Mouse (Mus musculus) spleen, adult 2 months (tissue): Measurements from ENCODE around the gene Chrnb4. TPM values are rescaled to one million over a fixed set of nuclear protein-coding genes. Genes with fewer than 3 reads are reported as not detected.

Experiments
- DNase-seq, 2 experiments: peaks; one replicate each; pipeline versions ENCODE4 v3.0.0 to v3.0.0-alpha.2; 2012 to 2021; ENCODE audit warnings: low spot score in 2 of 2, low read depth in 1 of 2
- H3K27ac ChIP-seq: fragments of 200-500 bp; 2 replicates; pipeline ENCODE4 v1.5.1; 2012; ENCODE audit warnings: low read length, inconsistent platforms; ENCODE audit not compliant: insufficient read depth
- H3K27me3 ChIP-seq: fragments of 200-500 bp; 2 replicates; pipeline ENCODE4 v1.6.1; 2012; ENCODE audit warnings: mild to moderate bottlenecking, moderate library complexity, low read length, inconsistent platforms; ENCODE audit not compliant: control insufficient read depth, insufficient read depth
- H3K36me3 ChIP-seq: fragments of 200-500 bp; 2 replicates; pipeline ENCODE4 v1.6.1; 2012; ENCODE audit warnings: mild to moderate bottlenecking, low read length, inconsistent platforms; ENCODE audit not compliant: control insufficient read depth, insufficient read depth
- H3K4me1 ChIP-seq: fragments of 200-500 bp; 2 replicates; pipeline ENCODE4 v1.6.1; 2011; ENCODE audit warnings: inconsistent platforms; ENCODE audit not compliant: control insufficient read depth, insufficient read depth, insufficient read length
- H3K4me3 ChIP-seq: fragments of 200-500 bp; 2 replicates; pipeline ENCODE4 v1.5.1; 2011; ENCODE audit warnings: mild to moderate bottlenecking, inconsistent platforms; ENCODE audit not compliant: insufficient read depth, insufficient read length; ENCODE audit errors: extremely low read depth
- CTCF ChIP-seq: fragments of 200-500 bp; IDR thresholded peaks from 2 replicates; pipeline ENCODE4 v1.5.1; 2011; ENCODE audit warnings: mild to moderate bottlenecking, inconsistent platforms; ENCODE audit not compliant: insufficient read depth, insufficient read length, insufficient replicate concordance; ENCODE audit errors: extremely low read depth
- POLR2A ChIP-seq: fragments of 200-500 bp; IDR thresholded peaks from 2 replicates; pipeline ENCODE4 v1.6.1; 2011; ENCODE audit warnings: low read depth, low read length, inconsistent platforms
- WGBS: fragments of 180-500 bp; shearing (Covaris S2); methylation state at CpG from one replicate; pipeline ENCODE4 v1.1.7; 2018; 5-methylcytosine and 5-hydroxymethylcytosine counted together
- polyA plus RNA-seq: library from polyadenylated mRNA; depleted of rRNA; stranded (reverse); fragments of >200 nt; gene quantifications from 2 replicates; pipeline ENCODE4 v1.2.3, GENCODE M21; 2012

Chrnb4 gene
- polyA plus RNA-seq, 1 experiment = 0.40 TPM

- peak; percentile 29 to 68 for DNase-seq
- H3K36me3 ChIP-seq = no peaks in the 10 kb centered on the region
- no peak overlapping the region for H3K4me3 ChIP-seq
- H3K27ac ChIP-seq = no peak overlapping the region
- TF ChIP-seq POLR2A (no peak), CTCF (peak; percentile 65; the same call in 1 of the 2 replicates)
- WGBS = 48% methylated on average over 13 of the region's 13 CpGs
- no peaks in the 10 kb centered on the region for H3K4me1 ChIP-seq
- H3K27me3 ChIP-seq = peaks cover 3% of the 10 kb centered on the region; the same call in 1 of the 2 replicates
Measured at GRCm38 (mm10) chr9:55023902-55024583, 24.5 kb downstream of the Chrnb4 start.

- DNase-seq = no peak
- no peak overlapping the region for H3K27ac ChIP-seq
- no peak overlapping the region for H3K4me3 ChIP-seq
- WGBS = 59% methylated on average over 5 of the region's 5 CpGs
- no peaks in the 10 kb centered on the region for H3K4me1 ChIP-seq
- H3K36me3 ChIP-seq = no peaks in the 10 kb centered on the region
- TF ChIP-seq CTCF (no peak), POLR2A (no peak)
- peaks cover 3% of the 10 kb centered on the region; the same call in 1 of the 2 replicates for H3K27me3 ChIP-seq
Measured at GRCm38 (mm10) chr9:55023326-55023725, 25.3 kb downstream of the Chrnb4 start.

GRCm38 (mm10) chr9:55016926-55017325 lies 31.7 kb downstream of the Chrnb4 start:
- Histone ChIP-seq H3K4me1 (no peaks in the 10 kb centered on the region), H3K4me3 (no peak overlapping the region), H3K36me3 (no peaks in the 10 kb centered on the region), H3K27me3 (no peaks in the 10 kb centered on the region), H3K27ac (no peak overlapping the region)
- WGBS = 78% methylated on average over 3 of the region's 3 CpGs
- TF ChIP-seq POLR2A = no peak
- TF ChIP-seq CTCF = no peak
- DNase-seq = no peak

- Histone ChIP-seq H3K4me3 (no peak overlapping the region), H3K4me1 (no peaks in the 10 kb centered on the region), H3K27ac (no peak overlapping the region), H3K36me3 (no peaks in the 10 kb centered on the region), H3K27me3 (no peaks in the 10 kb centered on the region)
- DNase-seq = no peak
- WGBS = 57% methylated on average over 6 of the region's 6 CpGs
- no peak for TF ChIP-seq CTCF
- TF ChIP-seq POLR2A = no peak
Measured at GRCm38 (mm10) chr9:55010588-55011350, 37.8 kb downstream of the Chrnb4 start.

- Histone ChIP-seq H3K27ac (no peak overlapping the region), H3K27me3 (no peaks in the 10 kb centered on the region), H3K36me3 (no peaks in the 10 kb centered on the region), H3K4me3 (no peak overlapping the region), H3K4me1 (no peaks in the 10 kb centered on the region)
- DNase-seq = no peak
- TF ChIP-seq CTCF (no peak), POLR2A (no peak)
- WGBS = 77% methylated on average over 2 of the region's 2 CpGs
Measured at GRCm38 (mm10) chr9:55009692-55010091, 38.9 kb downstream of the Chrnb4 start.

- TF ChIP-seq CTCF (no peak), POLR2A (no peak)
- H3K27me3 ChIP-seq = no peaks in the 10 kb centered on the region
- H3K4me1 ChIP-seq = no peaks in the 10 kb centered on the region
- no peak overlapping the region for H3K27ac ChIP-seq
- no peak overlapping the region for H3K4me3 ChIP-seq
- 63% methylated on average over 4 of the region's 4 CpGs for WGBS
- no peaks in the 10 kb centered on the region for H3K36me3 ChIP-seq
- no peak for DNase-seq
Measured at GRCm38 (mm10) chr9:55003609-55004008, 45.0 kb downstream of the Chrnb4 start.

- no peaks in the 10 kb centered on the region for H3K4me1 ChIP-seq
- H3K4me3 ChIP-seq = no peak overlapping the region
- TF ChIP-seq CTCF (no peak), POLR2A (no peak)
- no peak for DNase-seq
- H3K27ac ChIP-seq = no peak overlapping the region
- no peaks in the 10 kb centered on the region for H3K36me3 ChIP-seq
- WGBS = 72% methylated on average over 3 of the region's 3 CpGs
- 0 out of 2 replicates have a peak, but pooled peaks cover 2% of the 10 kb centered on the region for H3K27me3 ChIP-seq
Measured at GRCm38 (mm10) chr9:54995645-54996044, 52.9 kb downstream of the Chrnb4 start.
